Mouse (Mus musculus) CH12.LX (cell line): ENCODE data around the gene Spice1. TPM values are rescaled to one million over a fixed set of nuclear protein-coding genes. Genes with fewer than 3 reads are reported as not detected.

Experiments
- DNase-seq: peaks from one replicate; pipeline ENCODE4 v3.0.0-alpha.2; 2013; ENCODE audit errors: extremely low read depth
- H3K27ac ChIP-seq: 2 replicates; pipeline ENCODE4 v1.5.1; 2012; ENCODE audit warnings: low read depth, mild to moderate bottlenecking, control low read depth, moderate library complexity; ENCODE audit not compliant: insufficient read depth
- H3K27me3 ChIP-seq: replicated peaks from 2 replicates; pipeline ENCODE3; 2012; ENCODE audit warnings: inconsistent platforms
- H3K36me3 ChIP-seq, 2 experiments: replicated peaks in 1 of 2; 2 replicates each; pipeline versions ENCODE3 to v1.6.1; 2012; ENCODE audit warnings: inconsistent platforms in 1 of 2, low read length in 1 of 2, mild to moderate bottlenecking in 1 of 2, mixed read lengths in 1 of 2, moderate library complexity in 1 of 2; ENCODE audit not compliant: control insufficient read depth in 1 of 2, insufficient read depth in 1 of 2
- H3K4me1 ChIP-seq, 2 experiments: 2 replicates each; pipeline ENCODE4 v1.6.1; 2012; ENCODE audit warnings: inconsistent platforms in 1 of 2, moderate library complexity in 1 of 2; ENCODE audit not compliant: insufficient read depth in 2 of 2, control insufficient read depth in 1 of 2
- H3K4me2 ChIP-seq: 2 replicates; pipeline ENCODE4 v1.6.1; 2012; ENCODE audit warnings: low read depth, mild to moderate bottlenecking, control low read depth; ENCODE audit not compliant: poor library complexity, insufficient read depth, severe bottlenecking
- H3K4me3 ChIP-seq, 3 experiments: fragments of 150-350 bp in 1 of 3; sonication (generic) in 1 of 3; replicated peaks in 1 of 3; 2 replicates each; pipeline versions ENCODE3 to v1.5.1; 2011 to 2012; ENCODE audit warnings: low read depth in 2 of 3, low read length in 2 of 3, mild to moderate bottlenecking in 2 of 3, moderate library complexity in 2 of 3, control low read depth in 1 of 3, improper control_type of control experiment in 1 of 3, inconsistent platforms in 1 of 3, mixed read lengths in 1 of 3; ENCODE audit not compliant: poor library complexity in 1 of 3
- H3K79me2 ChIP-seq: replicated peaks from 2 replicates; pipeline ENCODE4 v1.6.1; 2012; ENCODE audit warnings: mild to moderate bottlenecking, moderate library complexity; ENCODE audit not compliant: control insufficient read depth, poor library complexity, insufficient read depth, severe bottlenecking; ENCODE audit errors: extremely low read depth
- H3K9ac ChIP-seq: 2 replicates; pipeline ENCODE4 v1.6.1; 2012; ENCODE audit warnings: low read depth, mild to moderate bottlenecking, control low read depth, moderate library complexity; ENCODE audit not compliant: insufficient read depth
- H3K9me3 ChIP-seq: replicated peaks from 2 replicates; pipeline ENCODE3; 2012; ENCODE audit warnings: low read length, inconsistent platforms, mixed read lengths
- BHLHE40 ChIP-seq: IDR thresholded peaks from 2 replicates; pipeline ENCODE4 v1.6.1; 2011; ENCODE audit warnings: mild to moderate bottlenecking, low read depth, low read length, improper control_type of control experiment
- CHD2 ChIP-seq: IDR thresholded peaks from 2 replicates; pipeline ENCODE4 v1.6.1; 2011; ENCODE audit warnings: low read length, improper control_type of control experiment
- CTCF ChIP-seq, 2 experiments: IDR thresholded peaks in 1 of 2; conservative IDR thresholded peaks in 1 of 2; 2 replicates each; pipeline ENCODE4 v1.5.1; 2011 to 2012; ENCODE audit warnings: low read depth in 2 of 2, low read length in 2 of 2, improper control_type of control experiment in 1 of 2, inconsistent platforms in 1 of 2, mild to moderate bottlenecking in 1 of 2, moderate library complexity in 1 of 2
- HCFC1 ChIP-seq: IDR thresholded peaks from 2 replicates; pipeline ENCODE4 v1.6.1; 2012; ENCODE audit warnings: low read depth, mild to moderate bottlenecking, inconsistent platforms, low read length, improper control_type of control experiment
- IRF4 ChIP-seq: IDR thresholded peaks from 2 replicates; pipeline ENCODE4 v1.6.1; 2014; ENCODE audit warnings: low read depth, mild to moderate bottlenecking, inconsistent platforms, low read length, improper control_type of control experiment
- MAX ChIP-seq: IDR thresholded peaks from 2 replicates; pipeline ENCODE4 v1.6.1; 2011; ENCODE audit warnings: low read length, improper control_type of control experiment
- MAZ ChIP-seq: IDR thresholded peaks from 2 replicates; pipeline ENCODE4 v1.6.1; 2012; ENCODE audit warnings: low read depth, mild to moderate bottlenecking, inconsistent platforms, low read length, improper control_type of control experiment, moderate library complexity
- PAX5 ChIP-seq: IDR thresholded peaks from 2 replicates; pipeline ENCODE4 v1.6.1; 2012; ENCODE audit warnings: low read length, inconsistent platforms, mixed read lengths
- POLR2A ChIP-seq: IDR thresholded peaks from 2 replicates; pipeline ENCODE4 v1.6.1; 2011; ENCODE audit warnings: low read depth, mild to moderate bottlenecking, improper control_type of control experiment, low read length
- RAD21 ChIP-seq: IDR thresholded peaks from 2 replicates; pipeline ENCODE4 v1.6.1; 2011; ENCODE audit warnings: low read depth, mild to moderate bottlenecking, low read length, improper control_type of control experiment, moderate library complexity
- SIN3A ChIP-seq: IDR thresholded peaks from 2 replicates; pipeline ENCODE4 v1.6.1; 2012; ENCODE audit warnings: low read length, improper control_type of control experiment, inconsistent platforms
- SMC3 ChIP-seq: IDR thresholded peaks from 2 replicates; pipeline ENCODE4 v1.6.1; 2011; ENCODE audit warnings: low read depth, low read length, improper control_type of control experiment
- TCF12 ChIP-seq: IDR thresholded peaks from 2 replicates; pipeline ENCODE4 v1.6.1; 2014; ENCODE audit warnings: low read depth, mild to moderate bottlenecking, inconsistent platforms, low read length, improper control_type of control experiment
- UBTF ChIP-seq: IDR thresholded peaks from 2 replicates; pipeline ENCODE4 v1.6.1; 2012; ENCODE audit warnings: low read depth, mild to moderate bottlenecking, inconsistent platforms, low read length, improper control_type of control experiment, moderate library complexity
- ZNF384 ChIP-seq: IDR thresholded peaks from 2 replicates; pipeline ENCODE4 v1.6.1; 2012; ENCODE audit warnings: low read depth, low read length, improper control_type of control experiment, inconsistent platforms
- dilution Hi-C: fragments of 300-500 bp; cut with MboI; formaldehyde crosslinking; loops from 2 replicates; pipeline ENCODE4 v1.14.3; 2020; ENCODE audit warnings: low sequenced_read_pairs; ENCODE audit not compliant: extremely low pct_unique_long_range_greater_than_20kb, extremely low pct_ligation_motif_present
- in situ Hi-C: fragments of 300-500 bp; cut with MboI; formaldehyde crosslinking; loops from 3 replicates; pipeline ENCODE4 v1.14.3; 2019; ENCODE audit warnings: low sequenced_read_pairs, low pct_ligation_motif_present, low pct_unique_long_range_greater_than_20kb, mixed read lengths
- polyA plus RNA-seq: library from polyadenylated mRNA; unstranded; fragments of >175 nt; gene quantifications from 2 replicates; pipeline ENCODE4 v1.2.1, GENCODE M21; 2012; ENCODE audit warnings: low read depth; ENCODE audit not compliant: insufficient read length
- total RNA-seq, 2 experiments: library from RNA; depleted of rRNA; stranded (reverse); fragments of 300-350 nt in 1 of 2; fragments of >200 nt in 1 of 2; gene quantifications; 2 replicates each; pipeline ENCODE4 v1.2.3; 2012 to 2014

The Spice1 gene
- total and polyA plus RNA-seq, 3 experiments: 12.1 to 19.6 (median 15.7) TPM

GRCm38 (mm10) chr16:44407211-44407610 is 60.3 kb downstream of the Spice1 start:
- H3K4me2 ChIP-seq: no peak overlapping the region
- H3K27ac ChIP-seq: no peak overlapping the region
- no peaks in the 10 kb centered on the region for H3K27me3 ChIP-seq
- in situ Hi-C loops: no loop called here
- DNase-seq: no peak
- no peak overlapping the region for H3K4me3 ChIP-seq
- TF ChIP-seq TCF12 (no peak), ZNF384 (no peak), MAZ (no peak), BHLHE40 (no peak), CHD2 (no peak), UBTF (no peak)
- TF ChIP-seq, all 38 proteins: peak for 0
- Histone ChIP-seq H3K9me3 (no peaks in the 10 kb centered on the region), H3K9ac (no peak overlapping the region), H3K4me1 (no peaks in the 10 kb centered on the region), H3K79me2 (no peaks in the 10 kb centered on the region), H3K36me3 (no peaks in the 10 kb centered on the region)
- dilution Hi-C loops: no loop called here

GRCm38 (mm10) chr16:44408290-44408689 is 61.4 kb downstream of the Spice1 start:
- no peak for DNase-seq
- Histone ChIP-seq H3K4me3 (no peak overlapping the region), H3K4me1 (no peaks in the 10 kb centered on the region), H3K27me3 (no peaks in the 10 kb centered on the region), H3K9ac (no peak overlapping the region), H3K36me3 (no peaks in the 10 kb centered on the region), H3K4me2 (no peak overlapping the region), H3K79me2 (no peaks in the 10 kb centered on the region), H3K27ac (no peak overlapping the region), H3K9me3 (no peaks in the 10 kb centered on the region)
- dilution Hi-C loops (no loop called here), in situ Hi-C loops (no loop called here)
- no peak for TF ChIP-seq POLR2A
- no peak for TF ChIP-seq CTCF (conservative IDR thresholded peaks at IDR 0.05 in 1 of 2, IDR thresholded peaks at IDR 0.05 in 1 of 2; ENCODE audit: low read depth in 2 of 2, low read length in 2 of 2)
- TF ChIP-seq MAX: no peak
- no peak for TF ChIP-seq PAX5
- no peak for TF ChIP-seq MAZ
- TF ChIP-seq IRF4: no peak
- no peak for TF ChIP-seq HCFC1
- TF ChIP-seq RAD21: no peak
- TF ChIP-seq SMC3: no peak

DNA sequence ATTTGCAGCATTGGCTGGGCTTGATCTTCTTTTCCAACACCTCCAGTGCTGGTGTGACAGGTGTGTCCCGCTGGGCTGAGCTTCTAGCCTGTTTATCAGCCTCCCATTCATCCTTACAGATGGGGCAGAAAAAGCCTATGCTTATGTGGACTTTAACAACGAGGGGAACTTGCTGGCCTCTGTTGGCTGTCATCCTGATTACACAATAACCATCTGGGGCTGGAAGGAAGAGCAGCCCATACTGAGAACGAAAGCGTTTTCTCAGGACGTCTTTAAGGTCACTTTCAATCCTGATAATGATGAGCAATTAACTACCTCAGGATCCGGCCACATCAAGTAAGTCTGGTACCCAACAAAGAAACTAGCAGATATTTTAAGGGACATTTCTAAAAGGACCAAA is 63.3 kb downstream of the Spice1 start:
- TF ChIP-seq SIN3A (0 out of 2 replicates have a peak, but pooled peaks have one; percentile 27), CHD2 (no peak)
- Histone ChIP-seq H3K4me2 (no peak overlapping the region), H3K27me3 (no peaks in the 10 kb centered on the region), H3K9me3 (no peaks in the 10 kb centered on the region), H3K79me2 (no peaks in the 10 kb centered on the region), H3K4me3 (no peak overlapping the region), H3K36me3 (no peaks in the 10 kb centered on the region), H3K27ac (no peak overlapping the region), H3K9ac (no peak overlapping the region), H3K4me1 (no peaks in the 10 kb centered on the region)
- dilution Hi-C loops: no loop called here
- in situ Hi-C loops: no loop called here
- no peak for DNase-seq
